Mouse (Mus musculus) embryonic facial prominence, embryonic 15.5 days (tissue): ENCODE data around the gene Pacs2. TPM values are rescaled to one million over a fixed set of nuclear protein-coding genes. Genes with fewer than 3 reads are reported as not detected.
A peak's percentile ranks its signal among the peaks of the same experiment; 100 is the strongest.

Experiments
- ATAC-seq: fragments of 200-750 bp; cut with Nextera tagmentation; 2 replicates; pipeline ENCODE4 v1.8.0; 2017; ENCODE audit warnings: low read depth, moderate TSS enrichment; ENCODE audit not compliant: insufficient number of reproducible peaks, low FRiP score, low TSS enrichment
- H3K27ac ChIP-seq: fragments of 300-500 bp; sonication (generic); replicated peaks from 2 replicates; pipeline ENCODE4 v1.5.1; 2015; ENCODE audit warnings: mild to moderate bottlenecking, inconsistent platforms
- H3K27me3 ChIP-seq: fragments of 300-500 bp; sonication (generic); 2 replicates; pipeline ENCODE4 v1.6.1; 2015; ENCODE audit warnings: inconsistent platforms
- H3K36me3 ChIP-seq: fragments of 300-500 bp; sonication (generic); 2 replicates; pipeline ENCODE4 v1.6.1; 2015; ENCODE audit warnings: mild to moderate bottlenecking, inconsistent platforms
- H3K4me1 ChIP-seq: fragments of 300-500 bp; sonication (generic); 2 replicates; pipeline ENCODE4 v1.6.1; 2015; ENCODE audit warnings: inconsistent platforms
- H3K4me2 ChIP-seq: fragments of 300-500 bp; sonication (generic); replicated peaks from 2 replicates; pipeline ENCODE4 v1.6.1; 2015; ENCODE audit warnings: mild to moderate bottlenecking, inconsistent platforms
- H3K4me3 ChIP-seq: fragments of 300-500 bp; sonication (generic); replicated peaks from 2 replicates; pipeline ENCODE4 v1.5.1; 2015; ENCODE audit warnings: mild to moderate bottlenecking, inconsistent platforms
- H3K9ac ChIP-seq: fragments of 300-500 bp; sonication (generic); 2 replicates; pipeline ENCODE4 v1.6.1; 2015; ENCODE audit warnings: inconsistent platforms
- H3K9me3 ChIP-seq: fragments of 300-500 bp; sonication (generic); replicated peaks from 2 replicates; pipeline ENCODE4 v1.6.1; 2016; ENCODE audit warnings: inconsistent platforms
- WGBS: fragments of 180-500 bp; shearing (Covaris S2); methylation state at CpG from one replicate; pipeline ENCODE4 v1.1.7; 2015; 5-methylcytosine and 5-hydroxymethylcytosine counted together
- polyA plus RNA-seq: library from polyadenylated mRNA; unstranded; fragments of >200 nt; fragmentation: Nextera tagmentation; extraction: Ambion mirVana; gene quantifications from 2 replicates; pipeline ENCODE4 v1.2.1, GENCODE M21; 2015

The Pacs2 gene
- polyA plus RNA-seq, 1 experiment from 2014 or later = 17.4 TPM

GRCm38 (mm10) chr12:113046861-113047260, 32.6 kb downstream of the Pacs2 start:
- Histone ChIP-seq H3K4me2 (no peak overlapping the region), H3K27me3 (no peaks in the 10 kb centered on the region), H3K27ac (no peak overlapping the region), H3K4me3 (no peak overlapping the region), H3K9ac (no peak overlapping the region), H3K9me3 (no peaks in the 10 kb centered on the region), H3K36me3 (peaks cover 37% of the 10 kb centered on the region), H3K4me1 (peaks cover 37% of the 10 kb centered on the region)
- 84% methylated on average over 15 of the region's 15 CpGs for WGBS
- ATAC-seq = no peak

GRCm38 (mm10) chr12:113048103-113048502, 33.8 kb downstream of the Pacs2 start:
- Histone ChIP-seq H3K4me2 (no peak overlapping the region), H3K4me1 (peaks cover 36% of the 10 kb centered on the region), H3K27ac (no peak overlapping the region), H3K9me3 (no peaks in the 10 kb centered on the region), H3K27me3 (no peaks in the 10 kb centered on the region), H3K4me3 (no peak overlapping the region), H3K9ac (no peak overlapping the region), H3K36me3 (peaks cover 43% of the 10 kb centered on the region)
- no peak for ATAC-seq
- WGBS = 92% methylated on average over 5 of the region's 5 CpGs

GRCm38 (mm10) chr12:113049836-113050235, 35.5 kb downstream of the Pacs2 start:
- H3K9me3 ChIP-seq = no peaks in the 10 kb centered on the region
- peaks cover 20% of the 10 kb centered on the region for H3K4me1 ChIP-seq
- ATAC-seq = no peak
- no peak overlapping the region for H3K4me3 ChIP-seq
- H3K9ac ChIP-seq = no peak overlapping the region
- WGBS = 84% methylated on average over 9 of the region's 9 CpGs
- H3K36me3 ChIP-seq = peaks cover 53% of the 10 kb centered on the region
- no peaks in the 10 kb centered on the region for H3K27me3 ChIP-seq
- no peak overlapping the region for H3K4me2 ChIP-seq
- no peak overlapping the region for H3K27ac ChIP-seq

GRCm38 (mm10) chr12:113050671-113051070, 36.4 kb downstream of the Pacs2 start:
- peaks cover 19% of the 10 kb centered on the region for H3K4me1 ChIP-seq
- 53% methylated on average over 12 of the region's 12 CpGs for WGBS
- peaks cover 59% of the 10 kb centered on the region for H3K36me3 ChIP-seq
- H3K4me2 ChIP-seq = no peak overlapping the region
- no peaks in the 10 kb centered on the region for H3K9me3 ChIP-seq
- H3K27ac ChIP-seq = no peak overlapping the region; the same call in 1 of the 2 replicates
- H3K4me3 ChIP-seq = no peak overlapping the region
- no peak for ATAC-seq
- H3K9ac ChIP-seq = no peak overlapping the region
- no peaks in the 10 kb centered on the region for H3K27me3 ChIP-seq

GRCm38 (mm10) chr12:113051628-113052403, 37.5 kb downstream of the Pacs2 start:
- Histone ChIP-seq H3K4me1 (peaks cover 19% of the 10 kb centered on the region), H3K27me3 (no peaks in the 10 kb centered on the region), H3K9ac (no peak overlapping the region), H3K9me3 (no peaks in the 10 kb centered on the region), H3K36me3 (peaks cover 70% of the 10 kb centered on the region), H3K4me2 (no peak overlapping the region), H3K27ac (peak overlapping the region; percentile 73), H3K4me3 (no peak overlapping the region)
- 0 out of 2 replicates have a peak, but pooled peaks have one; percentile 41 for ATAC-seq
- WGBS = 31% methylated on average over 9 of the region's 9 CpGs

GRCm38 (mm10) chr12:113056089-113056488, 41.8 kb downstream of the Pacs2 start:
- Histone ChIP-seq H3K27ac (no peak overlapping the region), H3K9ac (no peak overlapping the region), H3K4me2 (no peak overlapping the region), H3K9me3 (no peaks in the 10 kb centered on the region), H3K27me3 (no peaks in the 10 kb centered on the region), H3K4me1 (peaks cover 12% of the 10 kb centered on the region), H3K4me3 (no peak overlapping the region), H3K36me3 (peaks cover 79% of the 10 kb centered on the region)
- WGBS = 84% methylated on average over 8 of the region's 8 CpGs
- ATAC-seq = no peak

GRCm38 (mm10) chr12:113060178-113060577, 45.9 kb downstream of the Pacs2 start:
- ATAC-seq = no peak

GRCm38 (mm10) chr12:113061606-113062005, 47.3 kb downstream of the Pacs2 start:
- no peaks in the 10 kb centered on the region for H3K4me1 ChIP-seq
- H3K4me2 ChIP-seq = no peak overlapping the region
- 82% methylated on average over 9 of the region's 9 CpGs for WGBS
- no peak for ATAC-seq
- no peak overlapping the region for H3K27ac ChIP-seq
- H3K27me3 ChIP-seq = no peaks in the 10 kb centered on the region
- H3K36me3 ChIP-seq = peaks cover 80% of the 10 kb centered on the region
- no peak overlapping the region for H3K4me3 ChIP-seq
- H3K9ac ChIP-seq = no peak overlapping the region
- no peaks in the 10 kb centered on the region for H3K9me3 ChIP-seq

More at GRCm38 (mm10) chr12:113060178-113060577, 45.9 kb downstream of the Pacs2 start:
- Histone ChIP-seq H3K9ac (no peak overlapping the region), H3K4me3 (no peak overlapping the region), H3K4me1 (no peaks in the 10 kb centered on the region), H3K9me3 (no peaks in the 10 kb centered on the region), H3K36me3 (peaks cover 84% of the 10 kb centered on the region), H3K4me2 (no peak overlapping the region), H3K27ac (no peak overlapping the region), H3K27me3 (no peaks in the 10 kb centered on the region)
- 89% methylated on average over 5 of the region's 5 CpGs for WGBS

- 0 out of 2 replicates have a peak, but pooled peaks have one; percentile 7 for ATAC-seq
These were observed 47.9 kb downstream of the Pacs2 start for GRCm38 (mm10) chr12:113062201-113062600.

GRCm38 (mm10) chr12:113063700-113064099, 49.4 kb downstream of the Pacs2 start:
- no peak overlapping the region for H3K4me3 ChIP-seq
- H3K4me1 ChIP-seq = no peaks in the 10 kb centered on the region
- no peaks in the 10 kb centered on the region for H3K27me3 ChIP-seq
- H3K9ac ChIP-seq = no peak overlapping the region
- 96% methylated on average over 7 of the region's 7 CpGs for WGBS
- H3K9me3 ChIP-seq = no peaks in the 10 kb centered on the region
- H3K4me2 ChIP-seq = no peak overlapping the region
- H3K36me3 ChIP-seq = peaks cover 79% of the 10 kb centered on the region
- no peak overlapping the region for H3K27ac ChIP-seq
- ATAC-seq = no peak

More at GRCm38 (mm10) chr12:113062201-113062600, 47.9 kb downstream of the Pacs2 start:
- H3K27ac ChIP-seq = no peak overlapping the region
- no peak overlapping the region for H3K4me3 ChIP-seq
- no peaks in the 10 kb centered on the region for H3K9me3 ChIP-seq
- no peaks in the 10 kb centered on the region for H3K4me1 ChIP-seq
- 83% methylated on average over 10 of the region's 10 CpGs for WGBS
- no peak overlapping the region for H3K4me2 ChIP-seq
- H3K36me3 ChIP-seq = peaks cover 78% of the 10 kb centered on the region
- H3K9ac ChIP-seq = no peak overlapping the region
- H3K27me3 ChIP-seq = no peaks in the 10 kb centered on the region

GRCm38 (mm10) chr12:113068002-113068401, 53.7 kb downstream of the Pacs2 start:
- no peak overlapping the region for H3K27ac ChIP-seq
- no peak overlapping the region for H3K4me3 ChIP-seq
- H3K4me2 ChIP-seq = no peak overlapping the region
- no peak overlapping the region for H3K9ac ChIP-seq
- H3K4me1 ChIP-seq = 0 out of 2 replicates have a peak, but pooled peaks cover 1% of the 10 kb centered on the region
- ATAC-seq = no peak
- WGBS = 89% methylated on average over 7 of the region's 7 CpGs
- H3K9me3 ChIP-seq = no peaks in the 10 kb centered on the region
- H3K36me3 ChIP-seq = peaks cover 67% of the 10 kb centered on the region
- H3K27me3 ChIP-seq = no peaks in the 10 kb centered on the region

- peaks cover 12% of the 10 kb centered on the region for H3K4me1 ChIP-seq
- H3K27ac ChIP-seq = no peak overlapping the region
- no peak overlapping the region for H3K4me3 ChIP-seq
- H3K9ac ChIP-seq = no peak overlapping the region
- H3K9me3 ChIP-seq = no peaks in the 10 kb centered on the region
- WGBS = 96% methylated on average over 6 of the region's 6 CpGs
- H3K27me3 ChIP-seq = no peaks in the 10 kb centered on the region
- H3K36me3 ChIP-seq = peaks cover 57% of the 10 kb centered on the region
- no peak overlapping the region for H3K4me2 ChIP-seq
- no peak for ATAC-seq
These were observed 55.1 kb downstream of the Pacs2 start for GRCm38 (mm10) chr12:113069389-113069788.
